In the genomic region with DNA sequence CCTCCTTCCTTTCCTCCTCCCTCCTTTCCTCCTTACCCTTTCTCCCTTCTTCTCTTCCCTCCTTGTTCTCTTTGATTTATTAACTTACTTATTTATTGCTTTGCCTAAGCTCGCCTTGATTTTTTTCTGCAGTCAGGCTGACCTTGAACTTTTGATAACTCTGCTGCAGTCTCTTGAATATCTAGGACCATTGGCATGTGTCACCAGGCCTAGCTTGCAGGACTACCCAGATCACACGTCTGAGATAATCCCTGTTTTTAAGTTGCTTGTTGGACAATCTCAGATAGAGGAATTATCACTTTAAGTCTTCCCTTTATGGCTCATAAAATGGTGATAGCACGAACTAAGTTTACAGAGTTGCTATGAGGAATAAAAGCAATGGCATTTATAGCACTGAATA, we compare ENCODE assay signal across 28 mouse cellular contexts.
DNase-seq lines count a peak whose midpoint lies in the region; ATAC-seq lines count a peak whose summit lies in the region.
"Had no signal": no experiment of that assay in that cellular context is flagged by ENCODE, and none has a peak within 500 bp of the region (broad histone marks: within the 10 kb centered on the region; RNA-seq: fewer than 3 reads in every experiment).

No protein-coding gene starts in this region.

- H3K4me2 ChIP-seq in hindbrain, embryonic 12.5 days (replicated peaks) = no peak overlapping the region
- H3K4me2 ChIP-seq: embryonic facial prominence, embryonic 13.5 days; forebrain, embryonic 12.5 days; forebrain, embryonic 15.5 days; heart, embryonic 12.5 days; heart, embryonic 15.5 days; hindbrain, embryonic 14.5 days had no signal

- H3K27me3 ChIP-seq in hindbrain, embryonic 12.5 days = no peaks in the 10 kb centered on the region
- H3K27me3 ChIP-seq: embryonic facial prominence, embryonic 13.5 days; forebrain, embryonic 12.5 days; forebrain, embryonic 15.5 days; heart, embryonic 12.5 days; heart, embryonic 15.5 days; Patski had no signal

- 73% methylated on average over 3 of the region's 3 CpGs for WGBS in hindbrain, embryonic 12.5 days

- no peaks in the 10 kb centered on the region for H3K9me3 ChIP-seq in hindbrain, embryonic 12.5 days (replicated peaks)
- H3K9me3 ChIP-seq: embryonic facial prominence, embryonic 10.5 days; embryonic facial prominence, embryonic 13.5 days; forebrain, embryonic 12.5 days; forebrain, embryonic 15.5 days; heart, embryonic 12.5 days; heart, embryonic 15.5 days; hindbrain, embryonic 10.5 days had no signal

- no peaks in the 10 kb centered on the region for H3K4me1 ChIP-seq in hindbrain, embryonic 12.5 days
- H3K4me1 ChIP-seq: embryonic facial prominence, embryonic 10.5 days; embryonic facial prominence, embryonic 13.5 days; forebrain, embryonic 12.5 days; forebrain, embryonic 15.5 days; heart, embryonic 12.5 days; heart, embryonic 15.5 days; hindbrain, embryonic 10.5 days had no signal

- H3K36me3 ChIP-seq in hindbrain, embryonic 12.5 days = no peaks in the 10 kb centered on the region
- H3K36me3 ChIP-seq: embryonic facial prominence, embryonic 10.5 days; embryonic facial prominence, embryonic 13.5 days; forebrain, embryonic 12.5 days; forebrain, embryonic 15.5 days; heart, embryonic 12.5 days; heart, embryonic 15.5 days; hindbrain, embryonic 10.5 days had no signal

- no peak overlapping the region for H3K27ac ChIP-seq in hindbrain, embryonic 12.5 days
- H3K27ac ChIP-seq: embryonic facial prominence, embryonic 10.5 days; embryonic facial prominence, embryonic 13.5 days; forebrain, embryonic 12.5 days; forebrain, embryonic 15.5 days; heart, adult 2 months; heart, embryonic 15.5 days; hindbrain, embryonic 10.5 days; hindbrain, embryonic 14.5 days; hindbrain, postnatal 0 days had no signal

- DNase-seq in adrenal gland, adult (ENCODE audit: inconsistent age in 2 of 2, low spot score in 1 of 2) = peak; percentile 56 to 79
- no peak for DNase-seq in adrenal gland, postnatal 4 days (ENCODE audit: low spot score in 2 of 2)
- peak; percentile 25 for DNase-seq in adrenal gland, adult 8-10 months
- peak; percentile 31 to 46 for DNase-seq in adrenal gland, postnatal 36 days
- DNase-seq in Muller cell, postnatal 12 days (ENCODE audit: inconsistent ontology term) = no peak
- DNase-seq: cerebellum, adult 11-12 months; cerebellum, adult 8-10 months; cerebellum, postnatal 10 days; cerebellum, postnatal 36 days; embryo, embryonic 11 days; gastrocnemius, postnatal 25 days; heart, adult 2 months; heart, postnatal 10 days; heart, postnatal 36 days; kidney, adult 2 months had no signal

- no peak for ATAC-seq in hindbrain, embryonic 12.5 days (ENCODE audit: low FRiP score)
- ATAC-seq: forebrain, embryonic 15.5 days; hindbrain, postnatal 0 days; inflammation-experienced regulatory T-cells, adult 6 months; Patski had no signal

- no peak overlapping the region for H3K4me3 ChIP-seq in hindbrain, embryonic 12.5 days
- H3K4me3 ChIP-seq: embryonic facial prominence, embryonic 10.5 days; embryonic facial prominence, embryonic 13.5 days; erythroblast, embryonic 14.5 days; forebrain, embryonic 12.5 days; forebrain, embryonic 15.5 days; heart, adult 2 months; heart, embryonic 12.5 days; heart, embryonic 15.5 days; hindbrain, embryonic 10.5 days had no signal

- no peak overlapping the region for H3K9ac ChIP-seq in hindbrain, embryonic 12.5 days
- H3K9ac ChIP-seq: embryonic facial prominence, embryonic 13.5 days; forebrain, embryonic 12.5 days; forebrain, embryonic 15.5 days; heart, embryonic 12.5 days; heart, embryonic 15.5 days; hindbrain, embryonic 14.5 days had no signal

Comparison
In these comparisons a context has a peak if more than half of its experiments do, and no peak if none do; other contexts are left out.
1. DNase-seq: peak in adrenal gland, adult (2 of 2), adrenal gland, adult 8-10 months (single experiment) and adrenal gland, postnatal 36 days (2 of 2); none in adrenal gland, postnatal 4 days (0 of 2) and Muller cell, postnatal 12 days (single experiment).